Mouse (Mus musculus) right cerebral cortex, postnatal 36 days (tissue): ENCODE measurements around the gene Epyc.

Experiments used
- DNase-seq, 2 experiments: peaks; one replicate each; pipeline ENCODE4 v3.0.0; 2022; ENCODE audit warnings: low spot score in 2 of 2, mixed read lengths in 1 of 2

The Epyc gene

DNA sequence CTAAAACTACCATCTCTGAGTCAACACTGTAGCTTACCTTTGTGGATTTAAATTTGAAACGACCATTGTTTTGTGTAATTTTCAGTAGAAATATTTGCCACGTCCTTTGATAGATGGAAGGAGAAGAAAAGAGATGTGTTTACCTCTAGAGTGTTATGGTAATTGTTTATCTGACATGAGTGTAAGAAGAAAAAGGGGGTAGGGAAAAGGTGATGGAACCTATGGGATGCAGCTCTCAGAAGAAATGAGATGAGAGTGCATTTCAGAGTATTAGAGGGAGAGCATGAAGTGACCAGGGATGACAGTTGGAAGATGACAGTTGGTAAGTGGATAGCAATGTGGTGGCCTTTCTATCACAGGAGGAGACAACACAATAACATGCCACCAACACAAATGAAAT, at the start of gene Epyc:
TSS of gene Epyc (plus strand) at position 301 of the 400 bp plus-strand sequence.
- DNase-seq = no peak

DNA sequence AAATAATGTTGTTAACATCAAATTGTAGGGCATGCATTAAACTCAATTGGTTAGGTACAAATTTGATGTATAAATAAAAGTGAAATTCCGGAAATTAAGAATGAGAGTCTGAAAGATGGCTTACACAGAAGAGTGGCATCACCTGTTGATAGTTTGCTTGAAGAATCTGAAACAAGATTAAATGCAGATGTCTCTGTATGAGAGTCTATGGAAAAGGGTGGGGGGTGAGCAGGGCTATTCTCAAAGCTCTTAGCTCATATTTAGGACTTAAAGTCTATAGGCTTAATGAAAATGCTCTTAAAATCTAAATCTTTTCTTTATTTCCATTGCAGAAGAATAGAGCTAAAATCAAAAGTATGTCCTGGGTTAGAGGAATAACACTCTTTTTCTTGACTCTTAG, 48.2 kb upstream of the Epyc start:
- no peak for DNase-seq

DNA sequence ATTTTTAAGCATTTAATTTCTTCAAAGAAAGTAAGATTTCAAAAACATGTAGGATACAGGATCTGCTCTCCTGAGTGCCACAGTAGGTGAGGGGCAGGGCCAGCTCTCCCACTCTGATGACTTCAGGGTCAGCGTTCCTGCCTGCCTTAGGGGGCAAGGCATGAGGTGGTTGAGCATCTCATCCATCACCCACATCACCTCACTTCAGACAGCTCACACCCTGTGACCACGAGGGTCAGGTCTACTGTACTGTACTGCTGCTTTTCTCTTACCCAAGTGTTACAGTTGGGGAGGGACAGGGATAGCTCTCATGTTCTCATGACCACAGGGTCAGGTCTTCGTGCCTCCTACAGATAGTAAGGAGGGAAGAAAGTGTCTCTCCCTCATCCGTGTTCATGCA, 42.1 kb upstream of the Epyc start:
- no peak for DNase-seq

DNA sequence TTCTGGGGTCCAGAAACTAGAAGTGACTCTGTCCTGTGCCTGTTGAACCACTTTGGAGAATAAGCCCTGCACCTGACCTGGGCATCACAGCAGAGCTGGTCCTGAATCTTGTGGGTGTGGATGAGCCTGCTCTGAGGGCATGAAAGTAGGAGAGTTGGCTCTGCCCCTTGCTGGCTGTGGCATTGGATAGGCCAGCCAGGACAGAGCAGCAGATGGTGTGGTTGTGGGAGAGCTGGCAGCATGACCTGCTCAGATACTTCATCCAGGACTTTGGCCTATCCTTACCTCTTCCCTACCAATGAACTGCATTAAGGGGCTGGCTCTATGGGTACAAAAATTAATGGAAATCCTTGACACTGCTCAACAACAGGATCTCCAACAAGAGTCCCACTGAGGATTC, 40.6 kb upstream of the Epyc start:
- DNase-seq = no peak

DNA sequence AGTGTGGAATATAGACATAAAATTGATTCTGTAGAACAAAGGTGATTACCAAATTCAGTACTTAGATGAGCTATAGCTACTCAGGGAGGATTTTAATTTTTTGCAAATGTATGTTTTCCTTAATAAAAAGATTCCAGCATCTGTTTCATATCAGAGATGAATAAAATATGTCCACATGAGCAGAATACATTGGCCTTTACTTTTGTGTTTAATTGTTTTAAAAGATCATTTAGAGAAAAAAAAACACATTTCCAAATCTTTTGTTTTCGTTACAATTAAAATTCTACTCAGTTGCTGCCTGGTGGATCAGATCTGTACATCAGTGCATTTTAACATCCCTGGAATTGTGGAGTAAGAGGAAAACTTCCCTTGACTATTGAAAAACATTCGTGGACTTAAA, 37.3 kb upstream of the Epyc start, which contains the start of gene Kera:
TSS of gene Kera (plus strand) at position 301 of the 400 bp plus-strand sequence.
- no peak for DNase-seq

DNA sequence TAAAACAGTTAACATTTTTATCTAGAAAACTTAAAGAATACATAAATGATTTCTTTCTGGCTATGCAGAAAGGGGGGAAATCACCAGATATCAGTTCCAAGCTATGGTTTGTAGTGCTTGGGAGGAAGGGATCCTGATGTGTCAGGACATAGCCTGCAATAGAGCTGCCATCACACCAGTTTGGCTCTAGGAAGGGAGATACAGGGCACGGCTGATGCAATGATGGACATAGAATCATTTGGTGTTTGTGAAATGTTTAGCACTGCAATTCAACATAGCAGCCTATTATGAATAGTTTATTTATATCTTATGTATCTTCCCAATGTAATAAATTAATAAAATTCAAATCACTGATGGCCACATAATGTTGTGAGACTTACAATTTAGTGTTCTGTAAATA, 21.5 kb upstream of the Epyc start:
- no peak for DNase-seq

DNA sequence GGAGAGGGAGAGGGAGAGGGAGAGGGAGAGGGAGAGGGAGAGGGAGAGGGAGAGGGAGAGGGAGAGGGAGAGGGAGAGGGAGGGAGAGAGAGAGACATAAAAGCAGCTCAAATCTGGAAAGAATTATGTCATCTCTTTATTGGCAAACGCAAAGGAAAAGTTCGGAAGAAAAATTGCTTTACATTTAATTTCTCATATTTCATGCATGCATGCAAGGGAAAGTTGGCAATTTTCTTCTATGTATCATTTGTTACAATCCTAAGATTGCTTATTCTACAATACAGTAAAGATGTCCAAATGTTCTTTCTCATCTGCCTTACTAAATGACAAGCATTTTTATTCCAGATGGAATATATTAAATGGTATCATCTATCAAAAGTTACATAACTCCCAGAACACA, 19.5 kb upstream of the Epyc start:
- no peak for DNase-seq

DNA sequence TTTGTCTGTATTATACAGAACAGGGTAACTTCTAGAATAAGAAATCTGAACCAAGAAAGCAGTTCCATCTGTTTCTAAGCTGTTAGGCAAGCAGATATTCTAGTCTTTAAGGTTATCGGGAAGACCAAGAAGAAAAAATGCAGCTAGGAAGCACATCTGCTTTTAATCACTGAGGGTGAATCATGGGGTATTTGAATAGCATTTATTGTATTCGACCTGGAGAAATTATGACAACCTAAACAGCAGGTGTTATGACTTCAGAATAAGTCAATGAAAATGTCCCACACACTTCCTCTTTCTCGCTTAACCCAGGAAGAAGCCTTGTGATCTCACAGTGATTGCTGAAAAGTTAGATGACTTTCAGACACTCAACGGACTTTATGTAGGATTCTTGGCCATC, 18.8 kb upstream of the Epyc start:
- no peak for DNase-seq

DNA sequence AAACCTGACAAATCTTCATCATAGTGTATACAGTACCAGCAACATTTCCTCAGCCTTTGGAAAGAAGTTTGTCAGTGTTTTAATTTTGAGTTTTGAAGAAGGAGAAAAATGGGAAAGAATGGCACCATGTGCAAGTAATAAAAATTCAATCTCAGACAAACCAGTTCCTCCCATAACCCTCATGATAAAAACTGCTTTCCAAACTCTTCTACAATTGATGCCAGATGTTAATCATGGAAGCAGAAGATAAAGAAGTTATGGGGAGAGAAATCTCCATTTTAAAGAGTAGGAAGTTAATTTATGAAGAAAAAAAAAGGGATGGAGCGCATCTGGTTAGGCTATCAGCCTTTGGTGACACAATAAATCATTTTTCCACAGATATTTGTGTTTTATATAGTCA, 17.3 kb upstream of the Epyc start:
- no peak for DNase-seq

DNA sequence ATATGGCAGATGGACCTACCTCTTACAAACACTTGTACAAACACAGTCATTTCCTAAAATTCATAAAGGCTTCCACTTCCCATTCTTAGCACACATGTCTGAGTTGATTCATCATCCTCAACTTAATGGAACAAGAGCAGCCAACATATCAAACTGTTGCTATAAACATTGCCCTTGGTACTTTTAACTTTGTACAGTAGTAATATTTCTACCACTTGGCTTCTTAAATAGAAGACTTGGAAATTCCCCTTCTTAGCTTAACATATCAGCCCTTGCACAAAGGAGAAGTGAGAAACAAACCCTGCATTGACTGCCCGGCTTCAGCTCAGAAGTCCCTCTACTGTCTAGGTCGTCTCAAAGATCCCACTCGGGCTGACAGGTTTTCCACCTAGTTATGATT, 12.8 kb upstream of the Epyc start:
- DNase-seq = no peak

DNA sequence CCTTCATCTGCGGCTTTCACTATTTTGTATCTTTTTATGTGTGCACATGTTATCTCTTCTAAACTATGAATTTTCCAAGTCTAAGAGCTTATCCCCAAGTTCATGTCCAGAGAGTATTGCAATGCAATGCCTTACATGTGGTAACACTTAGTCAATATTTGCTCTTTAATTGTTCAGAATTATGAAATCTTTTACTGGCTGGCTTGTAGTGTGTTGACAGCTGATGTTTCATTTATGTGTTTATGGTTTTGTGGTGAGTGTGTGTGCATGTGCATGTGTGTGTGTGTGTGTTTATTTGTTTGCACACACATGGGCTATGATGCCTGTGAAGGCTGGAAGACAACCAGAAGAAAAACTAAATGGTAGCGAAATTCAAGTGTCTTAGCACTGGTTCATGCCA, 1.9 kb upstream of the Epyc start:
- DNase-seq = no peak

DNA sequence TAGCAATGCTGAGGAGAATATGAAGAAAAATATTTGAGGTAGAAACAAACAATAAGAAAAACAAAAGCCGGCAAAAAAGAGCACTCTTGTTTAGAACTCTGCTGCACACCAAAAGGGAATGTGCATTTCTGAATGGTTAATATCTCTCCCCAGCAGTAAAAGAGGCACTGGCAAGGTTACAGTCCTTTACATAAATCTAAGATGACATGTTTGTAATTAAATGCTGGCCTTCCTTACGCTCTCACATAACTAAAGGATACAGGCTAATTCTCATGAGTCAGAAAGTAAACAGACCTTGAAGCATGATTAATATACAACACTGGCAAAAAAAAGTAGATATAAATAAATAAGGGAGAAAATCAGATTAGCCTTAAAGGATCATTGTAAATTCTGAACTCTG, 6.5 kb downstream of the Epyc start:
- no peak for DNase-seq

DNA sequence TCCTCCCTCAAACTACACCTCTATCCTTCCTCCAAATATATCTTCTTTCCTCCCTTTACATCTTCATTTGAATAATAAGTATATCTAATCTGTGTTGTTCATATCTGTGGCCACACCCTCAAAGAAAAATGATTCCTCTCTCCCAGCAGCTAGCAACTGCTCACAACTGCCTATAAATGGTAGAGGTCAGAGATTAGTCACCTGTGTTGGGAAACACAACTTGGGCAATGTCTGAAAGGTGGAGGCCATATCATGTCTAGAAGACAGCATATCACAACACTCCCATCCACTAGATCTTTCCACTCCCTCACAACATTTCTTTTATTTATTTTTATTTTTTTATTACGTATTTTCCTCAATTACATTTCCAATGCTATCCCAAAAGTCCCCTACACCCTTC, 15.6 kb downstream of the Epyc start:
- no peak for DNase-seq

DNA sequence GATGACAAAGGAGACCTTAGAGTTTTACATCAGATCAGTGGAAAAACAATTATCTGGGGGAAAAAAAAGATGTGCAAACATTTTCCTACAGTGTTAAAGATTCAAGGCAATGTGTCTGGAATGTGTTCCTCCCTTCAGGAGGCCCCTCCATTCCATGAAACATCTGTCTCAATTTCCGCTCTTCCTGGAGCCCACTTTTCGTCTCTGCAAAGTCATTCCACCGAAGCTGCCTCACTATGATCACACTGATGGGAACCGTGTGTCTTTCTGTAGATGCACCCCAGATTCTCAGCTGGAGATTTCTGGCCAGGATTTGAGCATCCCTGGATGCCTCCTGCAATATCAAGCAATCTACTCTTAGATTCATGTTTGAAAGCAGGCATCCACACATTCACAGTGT, 24.8 kb downstream of the Epyc start:
- DNase-seq = no peak

DNA sequence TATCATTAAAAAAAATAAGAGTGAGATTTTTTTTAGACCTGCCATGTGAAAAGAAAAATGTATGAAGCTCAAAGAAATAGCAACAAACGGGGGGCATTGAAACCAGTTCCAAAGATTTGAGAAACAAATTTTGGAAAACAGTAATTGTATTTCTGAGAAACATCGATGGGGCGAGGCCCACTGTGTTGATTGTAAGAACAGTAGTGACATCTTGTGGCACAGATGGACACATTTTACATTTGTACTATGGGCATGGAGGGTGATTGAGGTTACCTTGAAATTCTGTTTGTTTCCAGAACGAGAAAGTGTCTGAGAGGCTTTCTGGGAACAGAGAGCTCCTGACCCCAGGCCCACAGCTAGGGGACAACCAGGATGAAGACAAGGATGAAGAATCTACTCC, 26.3 kb downstream of the Epyc start:
- no peak for DNase-seq

DNA sequence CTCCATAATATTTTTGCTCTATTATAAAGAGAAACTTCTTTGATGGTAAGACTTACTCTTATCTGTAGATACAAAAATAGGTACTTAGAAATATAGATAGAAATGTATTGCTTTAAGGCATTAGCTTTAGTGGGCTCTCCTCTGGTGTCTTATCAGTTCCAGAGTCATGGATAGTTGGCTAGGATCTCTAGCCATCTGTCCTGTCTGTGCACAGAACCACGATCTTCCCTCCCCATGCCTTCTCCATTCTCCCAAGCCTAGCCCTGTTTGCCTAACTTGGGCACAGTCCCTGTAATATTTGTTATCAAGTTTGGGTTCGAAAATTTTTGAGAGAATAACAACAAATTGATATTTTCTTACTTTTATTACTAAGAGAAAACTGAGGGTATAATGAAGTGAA, 29.4 kb downstream of the Epyc start:
- no peak for DNase-seq

DNA sequence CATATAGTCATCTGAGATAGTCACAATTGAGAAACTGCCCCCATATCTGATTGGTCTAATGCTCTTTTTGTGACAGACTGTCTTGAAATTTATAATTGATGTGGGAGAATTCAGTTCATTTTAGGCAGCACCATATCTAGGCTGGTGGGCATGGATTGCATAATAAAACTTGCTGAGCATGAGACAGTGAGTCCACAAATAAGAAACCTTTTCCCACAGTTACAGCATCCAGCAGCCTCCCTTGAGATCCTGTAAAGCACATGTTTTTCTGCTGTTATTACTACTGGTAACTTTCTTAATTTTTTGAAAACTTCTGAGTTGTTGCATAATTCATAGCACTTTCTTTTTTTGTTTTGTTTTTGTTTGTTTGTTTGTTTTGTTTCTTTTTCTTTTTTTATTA, 39.1 kb downstream of the Epyc start:
- DNase-seq = no peak

DNA sequence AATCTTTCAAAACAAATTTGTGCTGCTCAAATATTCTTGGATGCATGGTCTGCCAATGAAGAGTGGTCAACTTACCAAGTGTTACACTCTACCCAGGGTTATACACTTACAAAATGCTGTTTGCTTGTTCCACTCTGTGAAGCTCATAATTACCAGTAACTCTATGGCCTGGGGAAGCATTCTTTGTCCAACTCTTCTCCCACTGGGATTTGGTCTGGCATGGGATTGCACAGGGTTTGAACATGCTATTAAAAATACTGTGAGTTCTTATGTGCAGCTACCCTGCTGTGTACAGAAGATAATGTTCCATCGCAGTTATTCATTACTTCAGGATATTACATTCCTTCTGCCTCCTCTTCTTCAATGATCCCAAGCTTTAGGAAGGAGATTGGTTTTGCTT, 43.3 kb downstream of the Epyc start:
- DNase-seq = no peak

DNA sequence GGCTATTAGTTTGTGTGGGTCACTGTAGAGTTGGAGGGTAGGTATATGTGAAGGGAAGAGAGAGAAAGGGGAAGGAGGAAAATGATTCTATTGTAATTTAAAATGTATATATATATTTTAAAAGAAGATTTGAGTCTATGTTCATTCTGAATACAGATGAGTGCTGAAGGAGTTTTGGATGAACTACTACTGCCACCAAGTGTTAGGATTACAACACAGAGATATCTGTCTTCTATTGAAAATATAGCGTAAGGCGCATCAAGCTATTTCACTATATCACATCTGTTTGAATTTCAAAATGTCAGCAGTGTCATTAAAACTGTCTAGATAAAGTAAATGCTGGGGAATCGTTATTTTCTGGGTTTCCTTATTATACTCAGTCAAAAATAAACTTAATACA, 45.6 kb downstream of the Epyc start:
- DNase-seq = no peak

DNA sequence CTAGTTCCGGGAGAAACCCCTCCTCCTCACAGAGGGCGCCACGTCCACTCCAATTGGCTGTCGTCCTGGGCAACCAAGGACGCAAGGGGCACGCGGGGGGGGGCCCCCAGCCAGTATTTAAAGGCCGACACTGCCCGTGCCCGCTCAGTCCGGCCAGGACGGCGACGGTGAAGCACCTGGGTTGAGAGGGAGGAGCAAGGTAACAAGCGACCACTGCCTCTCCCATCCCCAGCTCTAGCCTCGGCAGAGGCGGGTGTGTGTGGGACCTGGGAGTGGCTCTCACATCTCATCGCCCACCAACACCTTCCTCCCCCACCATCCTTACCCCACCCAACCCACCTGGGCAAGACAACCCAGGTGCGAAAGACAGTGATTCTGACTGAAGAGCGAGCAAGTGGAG, 49.0 kb downstream of the Epyc start, which contains the start of gene Ccer1:
TSS of gene Ccer1 (plus strand) at position 147 of the 400 bp plus-strand sequence.
- no peak for DNase-seq

DNA sequence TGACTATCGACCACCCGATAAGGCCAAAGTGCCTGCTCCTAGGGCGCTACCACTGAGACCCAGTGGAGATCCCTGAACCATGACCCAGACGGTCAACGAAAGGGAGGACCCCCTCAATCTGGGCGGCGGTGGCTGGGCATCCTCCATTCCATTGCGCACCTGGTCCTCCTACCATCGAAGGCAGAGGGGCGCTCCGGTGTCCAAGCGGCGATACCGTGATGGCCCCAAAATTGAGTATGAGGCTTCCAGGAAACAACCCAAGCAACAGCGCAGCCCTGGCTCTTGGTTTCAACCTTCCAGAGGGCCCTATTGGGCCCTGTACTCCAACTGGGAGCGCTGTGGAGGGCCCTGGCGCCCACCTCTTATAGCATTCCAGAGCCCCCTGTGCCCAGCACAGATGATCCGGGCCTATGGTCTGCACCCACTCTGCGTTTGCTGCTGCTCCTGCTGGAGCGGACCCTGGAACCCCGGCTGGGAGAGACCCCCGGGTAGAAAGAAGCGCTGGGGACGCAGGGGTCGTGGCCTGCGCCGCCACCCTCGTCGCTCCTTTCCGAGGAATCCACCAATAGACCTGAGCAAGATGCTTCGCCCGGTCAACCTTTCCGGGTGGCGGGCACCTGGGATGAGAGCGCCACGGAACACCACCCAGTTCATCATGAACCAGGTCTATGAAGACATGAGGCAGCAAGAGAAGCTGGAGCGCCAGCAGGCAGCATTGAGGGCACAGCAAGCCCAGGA, 49.7 kb downstream of the Epyc start:
- no peak for DNase-seq

DNA sequence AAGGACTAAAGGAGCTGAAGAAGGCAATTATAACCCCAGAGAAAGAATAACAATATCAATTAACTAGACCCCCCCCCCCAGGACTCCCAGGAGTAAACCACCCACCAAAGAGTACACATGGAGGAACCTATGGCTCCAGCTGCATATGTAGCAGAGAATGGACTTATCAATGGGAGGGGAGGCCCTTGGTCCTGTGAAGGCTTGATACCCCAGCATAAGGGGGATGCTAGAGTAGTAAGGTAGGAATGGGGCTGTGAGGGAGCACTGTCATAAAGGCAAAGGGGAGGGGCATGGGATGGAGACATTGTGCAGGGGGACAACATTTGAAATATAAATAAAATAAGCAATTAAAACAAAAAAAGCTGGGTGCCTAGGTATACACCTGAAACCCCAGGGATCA, 58.5 kb downstream of the Epyc start:
- DNase-seq = no peak

DNA sequence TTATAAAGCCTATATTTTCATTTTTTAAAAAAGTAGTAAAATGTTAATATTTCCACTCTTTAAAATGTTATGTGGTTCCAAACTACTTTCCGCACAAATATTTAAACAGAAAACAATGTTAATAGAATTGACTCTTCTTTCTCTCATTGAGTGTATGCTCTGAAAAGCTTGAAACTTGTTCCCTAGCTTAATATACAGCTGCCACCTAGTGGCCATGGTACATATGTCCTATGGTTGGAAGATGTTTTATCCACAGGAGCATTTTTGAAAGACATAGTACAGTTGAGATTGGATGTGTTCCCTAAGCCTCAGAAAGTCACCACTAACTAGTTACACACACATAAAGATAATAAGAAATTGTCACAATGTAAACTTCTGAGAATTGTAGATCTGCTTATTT, 60.7 kb downstream of the Epyc start:
- DNase-seq = no peak

DNA sequence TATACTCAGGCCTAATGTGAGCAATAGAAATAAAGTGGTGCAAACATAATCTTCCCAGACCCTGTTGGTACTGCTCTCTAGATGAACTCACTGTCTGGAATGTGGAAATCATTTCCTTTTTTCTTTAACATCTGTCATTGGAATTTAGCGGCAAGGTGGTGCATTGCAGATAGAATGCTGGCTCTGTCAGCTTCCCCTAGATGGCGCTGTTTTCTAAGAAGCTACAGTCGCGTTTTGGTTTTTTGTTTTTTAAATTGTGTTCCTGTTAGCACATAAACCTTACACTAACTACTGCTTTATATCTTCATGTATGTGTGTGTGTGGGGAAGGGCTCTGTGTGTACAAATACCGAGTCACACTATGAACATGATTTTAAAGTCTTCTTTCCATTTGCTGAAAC, 68.8 kb downstream of the Epyc start:
- no peak for DNase-seq
